Mouse (Mus musculus): ENCODE results near the gene Tbc1d25. TPM values are rescaled to one million over a fixed set of nuclear protein-coding genes. Genes with fewer than 3 reads are reported as not detected.

Gene Tbc1d25
- polyA plus RNA-seq, 1 experiment from 2014 or later: 16.4 TPM

DNA sequence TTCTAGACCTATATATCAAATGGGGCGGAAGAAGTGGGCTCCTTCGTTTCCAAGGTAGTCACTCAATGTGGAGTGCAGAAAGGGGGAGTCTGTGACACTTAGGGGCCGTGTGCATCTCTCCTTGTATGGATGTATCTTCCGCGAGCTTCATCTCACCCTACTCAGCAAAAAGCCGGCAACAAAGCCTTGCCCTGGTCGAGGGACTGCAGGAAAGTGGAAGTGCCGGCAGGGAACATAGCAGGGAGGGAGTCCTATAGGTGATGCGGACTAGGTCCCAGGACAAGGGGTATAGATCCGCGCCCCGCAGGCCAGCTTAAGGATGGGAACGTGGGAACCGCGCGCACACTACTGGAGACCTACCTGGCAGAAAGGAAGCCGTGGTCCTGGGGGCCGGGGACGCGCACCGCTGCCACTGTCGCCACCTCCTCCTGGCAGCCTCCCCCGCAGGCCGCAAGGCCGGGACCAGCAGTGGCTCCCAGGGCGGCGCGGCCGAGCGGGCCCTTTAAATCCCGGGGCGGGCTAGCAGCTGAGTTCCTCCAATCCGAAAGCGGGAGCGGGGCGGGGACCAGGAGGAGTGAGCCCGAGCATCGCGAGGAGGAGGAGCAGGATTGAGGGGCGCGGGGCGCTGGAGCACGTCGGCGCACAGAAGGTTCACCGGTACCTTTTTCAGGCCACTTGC is 30.2 kb upstream of the Tbc1d25 start, which contains the start of gene Porcn:
TSS of gene Porcn (minus strand) at position 511 of the 679 bp plus-strand sequence.
- peak within 1 kb of the TSS; percentile 50 for H3K4me2 ChIP-seq (replicated peaks)
- H3K9ac ChIP-seq: peak within 1 kb of the TSS; percentile 55
- ATAC-seq (ENCODE audit: low FRiP score): peak; percentile 95
- H3K27ac ChIP-seq: peak within 1 kb of the TSS; percentile 48
- 0 out of 2 replicates have a peak, but pooled peaks cover 1% of the 10 kb centered on the region for H3K36me3 ChIP-seq
- 0 out of 2 replicates have a peak, but pooled peaks cover 5% of the 10 kb centered on the region for H3K9me3 ChIP-seq (replicated peaks)
- WGBS: 17% methylated on average over 46 of the region's 46 CpGs
- no peaks in the 10 kb centered on the region for H3K27me3 ChIP-seq
- H3K4me1 ChIP-seq: no peaks in the 10 kb centered on the region
- H3K4me3 ChIP-seq: peak within 1 kb of the TSS; percentile 50

DNA sequence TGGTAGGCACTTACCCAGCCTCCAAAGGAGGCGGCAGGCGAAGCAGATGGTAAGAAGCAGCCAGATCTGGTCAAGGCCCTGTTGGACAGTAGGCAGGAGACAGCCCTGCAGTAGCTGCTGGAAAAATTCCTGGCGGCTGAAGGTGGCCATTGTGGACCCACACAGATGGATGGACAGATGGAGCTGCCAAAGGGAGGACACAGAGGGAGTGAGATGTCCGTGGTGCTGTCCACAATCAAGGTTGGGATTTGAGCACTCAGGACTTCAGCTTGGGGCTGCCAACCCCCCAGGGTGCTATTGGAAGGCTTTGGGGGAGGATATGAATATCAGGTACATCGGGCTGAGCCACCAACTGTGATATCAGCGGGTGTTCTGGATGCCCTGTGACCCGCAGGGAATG is 29.6 kb upstream of the Tbc1d25 start:
- WGBS: 36% methylated on average over 7 of the region's 7 CpGs
- Histone ChIP-seq H3K27me3 (no peaks in the 10 kb centered on the region), H3K36me3 (0 out of 2 replicates have a peak, but pooled peaks cover 4% of the 10 kb centered on the region), H3K9ac (peak overlapping the region; percentile 55), H3K27ac (no peak overlapping the region), H3K4me2 (replicated peaks) (peak overlapping the region; percentile 50), H3K4me1 (no peaks in the 10 kb centered on the region), H3K4me3 (peak overlapping the region; percentile 50), H3K9me3 (replicated peaks) (0 out of 2 replicates have a peak, but pooled peaks cover 5% of the 10 kb centered on the region)
- no peak for ATAC-seq (ENCODE audit: low FRiP score)

DNA sequence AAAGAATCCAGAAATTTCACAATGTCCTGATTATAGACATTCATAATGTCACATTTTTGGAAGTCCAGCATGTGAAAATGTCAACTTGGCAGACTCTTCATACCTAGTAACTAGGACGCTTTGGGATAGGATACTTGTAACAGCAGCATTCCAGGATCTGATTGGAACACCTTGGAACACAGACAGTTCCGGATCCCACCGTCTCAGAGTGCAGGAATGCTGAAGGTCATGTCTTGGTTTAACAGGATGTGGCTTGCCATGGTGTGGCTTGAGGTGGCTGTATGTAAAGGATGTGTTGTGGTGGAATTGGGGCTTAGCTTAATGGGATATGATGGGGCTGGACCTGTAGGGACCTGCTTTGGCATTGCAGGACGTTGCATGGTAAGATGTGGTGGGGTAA is 29.1 kb upstream of the Tbc1d25 start:
- Histone ChIP-seq H3K4me1 (no peaks in the 10 kb centered on the region), H3K4me3 (peak overlapping the region; percentile 50; the same call in 1 of the 2 replicates), H3K36me3 (0 out of 2 replicates have a peak, but pooled peaks cover 4% of the 10 kb centered on the region), H3K9ac (no peak overlapping the region), H3K27ac (no peak overlapping the region), H3K27me3 (no peaks in the 10 kb centered on the region), H3K9me3 (replicated peaks) (0 out of 2 replicates have a peak, but pooled peaks cover 5% of the 10 kb centered on the region), H3K4me2 (replicated peaks) (peak overlapping the region; percentile 50)
- no peak for ATAC-seq (ENCODE audit: low FRiP score)
- WGBS: 77% methylated on average over 4 of the region's 4 CpGs

DNA sequence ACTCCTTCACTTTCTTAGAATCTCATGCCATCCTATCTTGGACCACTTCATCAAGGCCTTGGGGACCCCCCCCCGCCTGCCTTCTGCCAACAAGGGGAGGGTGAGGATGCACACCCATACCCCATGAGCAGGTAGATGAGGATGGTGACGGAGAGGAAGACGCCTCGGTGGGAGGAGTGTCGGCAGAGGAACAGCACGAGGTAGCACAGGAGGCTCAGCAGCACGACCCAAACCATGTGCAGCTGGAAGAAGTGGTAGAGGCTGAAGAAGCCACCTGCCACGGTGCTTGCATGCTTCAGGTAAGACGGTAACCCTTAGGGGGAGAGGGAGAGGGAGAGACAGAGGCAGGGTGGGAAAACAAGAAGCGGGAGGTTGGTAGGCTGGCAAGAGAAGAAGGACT is 28.1 kb upstream of the Tbc1d25 start:
- Histone ChIP-seq H3K36me3 (0 out of 2 replicates have a peak, but pooled peaks cover 6% of the 10 kb centered on the region), H3K9ac (no peak overlapping the region), H3K4me3 (no peak overlapping the region), H3K9me3 (replicated peaks) (0 out of 2 replicates have a peak, but pooled peaks cover 5% of the 10 kb centered on the region), H3K4me2 (replicated peaks) (no peak overlapping the region), H3K4me1 (no peaks in the 10 kb centered on the region), H3K27ac (no peak overlapping the region), H3K27me3 (no peaks in the 10 kb centered on the region)
- no peak for ATAC-seq (ENCODE audit: low FRiP score)
- WGBS: 85% methylated on average over 10 of the region's 10 CpGs

DNA sequence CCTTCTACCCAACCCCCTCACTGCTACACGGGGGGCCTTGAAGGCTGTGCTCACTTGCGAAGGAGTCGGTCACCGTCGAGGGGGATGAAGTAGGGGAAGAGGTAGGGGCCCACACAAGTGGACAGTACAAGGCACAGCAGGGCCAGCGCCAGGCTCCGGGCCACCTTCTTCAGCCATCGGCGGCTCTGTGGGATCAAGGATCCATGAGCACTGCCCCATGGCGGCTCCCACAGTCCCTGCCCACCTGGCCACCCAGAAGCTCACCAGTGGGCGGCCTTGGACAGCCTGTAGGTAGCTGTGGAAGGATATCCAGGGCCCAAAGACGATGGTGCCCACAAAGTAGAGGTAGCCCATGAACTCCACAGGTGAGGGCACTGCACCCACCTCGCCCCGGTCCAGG is 27.1 kb upstream of the Tbc1d25 start:
- Histone ChIP-seq H3K4me1 (no peaks in the 10 kb centered on the region), H3K36me3 (0 out of 2 replicates have a peak, but pooled peaks cover 11% of the 10 kb centered on the region), H3K27me3 (no peaks in the 10 kb centered on the region), H3K27ac (no peak overlapping the region), H3K9me3 (replicated peaks) (0 out of 2 replicates have a peak, but pooled peaks cover 5% of the 10 kb centered on the region), H3K9ac (no peak overlapping the region), H3K4me3 (no peak overlapping the region), H3K4me2 (replicated peaks) (no peak overlapping the region)
- WGBS: 85% methylated on average over 14 of the region's 14 CpGs
- no peak for ATAC-seq (ENCODE audit: low FRiP score)

DNA sequence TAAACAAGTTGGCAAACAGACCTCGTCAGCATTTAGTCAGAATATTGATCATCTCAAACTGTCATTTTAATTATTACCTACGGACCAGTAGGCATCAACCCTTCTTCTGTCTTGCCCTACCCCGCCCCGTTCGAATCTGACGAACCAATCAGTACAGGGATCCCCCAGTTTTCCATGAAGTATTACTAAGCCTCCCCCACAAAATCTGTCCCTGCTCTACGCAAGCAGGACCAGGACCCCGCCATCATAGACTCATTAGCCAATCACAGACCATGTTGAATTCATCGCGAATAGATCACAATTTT is 17.4 kb upstream of the Tbc1d25 start, which contains the start of gene Ebp:
TSS of gene Ebp (minus strand) at position 94 of the 305 bp plus-strand sequence.
- ATAC-seq (ENCODE audit: low FRiP score): peak; percentile 18; the same call in 1 of the 2 replicates
- Histone ChIP-seq H3K36me3 (no peaks in the 10 kb centered on the region), H3K9me3 (replicated peaks) (no peaks in the 10 kb centered on the region), H3K4me3 (peak within 1 kb of the TSS; percentile 50), H3K27me3 (no peaks in the 10 kb centered on the region), H3K27ac (peak within 1 kb of the TSS; percentile 75), H3K4me1 (no peaks in the 10 kb centered on the region; the same call in 1 of the 2 replicates), H3K4me2 (replicated peaks) (peak within 1 kb of the TSS; percentile 54), H3K9ac (peak within 1 kb of the TSS; percentile 51)
- WGBS: 27% methylated on average over 10 of the region's 10 CpGs

DNA sequence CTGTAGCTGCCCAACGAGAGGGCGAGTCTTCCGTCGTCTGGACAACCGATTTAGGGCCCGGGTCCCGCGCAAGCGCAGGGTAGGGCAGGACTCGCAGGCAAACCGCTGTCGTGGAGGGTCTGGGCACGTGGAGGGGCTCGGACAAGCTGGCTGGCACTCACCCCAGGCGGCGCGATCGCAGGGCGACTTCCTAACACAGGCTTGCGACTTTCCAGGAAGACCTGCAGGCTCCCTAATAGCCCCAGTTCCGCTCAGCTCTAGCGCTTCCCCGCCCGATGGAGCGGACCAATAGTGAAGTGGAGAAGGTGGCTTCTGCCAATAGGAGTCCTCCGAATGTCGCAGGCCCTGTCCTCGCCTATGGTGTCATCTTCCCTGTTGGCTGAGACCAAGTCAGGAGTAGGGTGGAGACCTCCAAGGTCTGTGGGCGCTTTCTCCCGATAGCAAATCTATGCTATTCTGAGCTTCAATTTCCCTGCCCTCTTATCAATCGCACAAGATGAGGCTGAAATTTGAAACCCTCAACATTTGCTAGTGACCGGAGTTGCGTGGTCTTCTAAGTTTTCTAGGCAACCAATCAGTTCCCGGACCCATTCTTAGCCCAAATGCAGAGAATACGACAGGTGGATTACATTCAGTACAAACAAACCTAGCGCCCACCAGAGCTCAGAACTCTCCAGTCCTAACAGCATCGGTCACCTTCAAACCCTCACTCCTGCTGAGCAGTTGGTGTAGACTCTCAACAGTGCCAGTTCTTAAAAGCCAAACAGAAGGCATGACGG is 16.8 kb upstream of the Tbc1d25 start:
- no peaks in the 10 kb centered on the region; the same call in 1 of the 2 replicates for H3K4me1 ChIP-seq
- WGBS: 20% methylated on average over 38 of the region's 38 CpGs

DNA sequence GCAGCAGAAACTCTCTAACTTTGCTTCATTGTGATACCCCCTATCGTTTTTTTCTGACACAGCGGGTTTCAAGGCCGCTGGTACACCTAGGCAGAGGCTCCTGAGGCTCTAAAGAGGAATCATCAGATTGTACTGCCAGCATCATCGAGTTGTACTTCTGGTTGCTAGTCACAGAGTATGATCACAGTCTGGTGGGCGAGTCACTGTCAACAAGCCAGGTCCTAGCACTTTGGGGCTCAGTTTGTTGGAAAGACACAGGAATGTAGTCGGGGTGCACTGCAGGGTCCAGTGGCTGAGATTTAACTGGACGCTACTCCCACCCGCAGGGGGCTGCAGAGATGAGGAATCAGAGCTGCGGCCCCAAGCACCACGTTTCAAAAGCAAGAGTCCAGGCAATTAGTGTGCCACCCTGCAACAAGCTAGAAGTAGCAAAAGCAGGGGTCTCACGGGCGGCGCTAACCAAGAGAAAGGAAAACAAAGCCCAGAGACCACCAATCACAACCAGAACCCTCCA is 16.2 kb upstream of the Tbc1d25 start:
- Histone ChIP-seq H3K36me3 (no peaks in the 10 kb centered on the region), H3K9ac (peak overlapping the region; percentile 51), H3K27ac (peak overlapping the region; percentile 75), H3K4me3 (peak overlapping the region; percentile 50), H3K4me2 (replicated peaks) (peak overlapping the region; percentile 54), H3K9me3 (replicated peaks) (no peaks in the 10 kb centered on the region), H3K27me3 (no peaks in the 10 kb centered on the region), H3K4me1 (no peaks in the 10 kb centered on the region; the same call in 1 of the 2 replicates)
- ATAC-seq (ENCODE audit: low FRiP score): no peak; the same call in 1 of the 2 replicates
- 16% methylated on average over 13 of the region's 13 CpGs for WGBS

More for the DNA sequence above, 16.8 kb upstream of the Tbc1d25 start:
- peak overlapping the region; percentile 51 for H3K9ac ChIP-seq
- H3K27ac ChIP-seq: peak overlapping the region; percentile 75
- ATAC-seq (ENCODE audit: low FRiP score): peak; percentile 97
- no peaks in the 10 kb centered on the region for H3K9me3 ChIP-seq (replicated peaks)
- peak overlapping the region; percentile 50 for H3K4me3 ChIP-seq
- H3K4me2 ChIP-seq (replicated peaks): peak overlapping the region; percentile 54
- H3K36me3 ChIP-seq: no peaks in the 10 kb centered on the region
- no peaks in the 10 kb centered on the region for H3K27me3 ChIP-seq

DNA sequence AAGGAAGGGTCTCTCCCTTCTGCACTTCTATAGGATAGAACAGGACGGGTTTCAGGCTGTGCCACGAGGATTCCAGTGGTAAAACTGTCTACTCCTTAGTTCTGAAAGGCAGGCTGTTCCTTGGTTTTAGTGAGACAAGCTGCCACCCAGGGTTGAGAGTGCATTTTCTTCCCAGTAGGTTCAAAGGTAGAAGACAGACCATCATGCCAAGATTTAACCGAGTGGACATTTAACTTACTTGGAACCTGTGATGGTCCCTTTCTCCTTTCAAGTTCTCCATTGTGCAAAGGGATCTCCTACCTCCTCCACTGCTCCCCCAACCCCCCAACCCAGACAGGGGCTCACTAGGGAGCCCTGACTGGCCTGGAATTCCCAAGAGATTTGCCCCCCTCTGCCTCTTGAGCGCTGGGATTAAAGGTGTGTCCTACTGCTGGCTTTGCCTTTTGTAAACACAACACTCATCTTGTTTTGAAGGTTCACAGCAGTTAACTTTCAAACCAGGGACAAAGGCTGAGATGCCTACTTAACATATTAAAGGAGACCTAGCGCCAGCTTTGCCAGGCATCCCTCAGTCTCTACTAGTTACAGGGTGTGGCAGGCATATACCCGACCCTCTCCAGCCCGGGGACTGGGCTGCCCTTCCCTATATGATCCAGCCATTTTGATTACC is 7.0 kb upstream of the Tbc1d25 start:
- no peaks in the 10 kb centered on the region for H3K27me3 ChIP-seq
- H3K36me3 ChIP-seq: 0 out of 2 replicates have a peak, but pooled peaks cover 5% of the 10 kb centered on the region
- 17% methylated on average over 7 of the region's 7 CpGs for WGBS
- H3K27ac ChIP-seq: no peak overlapping the region
- H3K4me1 ChIP-seq: no peaks in the 10 kb centered on the region
- H3K4me3 ChIP-seq: no peak overlapping the region
- ATAC-seq (ENCODE audit: low FRiP score): no peak
- no peak overlapping the region for H3K4me2 ChIP-seq (replicated peaks)
- no peak overlapping the region for H3K9ac ChIP-seq
- no peaks in the 10 kb centered on the region for H3K9me3 ChIP-seq (replicated peaks)

DNA sequence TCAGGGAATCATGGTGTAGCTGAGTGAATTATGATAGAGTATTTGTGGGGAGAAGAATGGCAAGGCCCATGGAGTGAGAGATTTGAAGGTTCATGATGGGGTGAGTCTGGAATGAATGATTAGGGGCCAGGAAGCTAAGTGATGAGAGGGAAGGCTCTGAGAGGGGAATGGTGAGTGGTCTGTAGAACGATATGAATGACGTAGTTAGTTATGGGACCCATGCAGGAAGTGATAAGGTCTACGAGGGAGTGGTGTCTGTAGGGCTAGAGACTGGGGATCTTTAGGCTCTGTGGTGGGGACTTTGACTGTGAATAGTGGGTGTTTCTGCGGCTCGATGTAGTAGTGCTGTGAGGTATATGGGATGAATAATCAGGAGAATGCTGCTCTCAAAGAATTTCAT is 3.7 kb upstream of the Tbc1d25 start:
- H3K27me3 ChIP-seq: no peaks in the 10 kb centered on the region
- H3K4me2 ChIP-seq (replicated peaks): no peak overlapping the region
- WGBS: 93% methylated on average over 5 of the region's 5 CpGs
- H3K4me1 ChIP-seq: no peaks in the 10 kb centered on the region
- no peaks in the 10 kb centered on the region for H3K36me3 ChIP-seq
- ATAC-seq (ENCODE audit: low FRiP score): no peak
- H3K9me3 ChIP-seq (replicated peaks): no peaks in the 10 kb centered on the region
- H3K27ac ChIP-seq: no peak overlapping the region
- H3K9ac ChIP-seq: no peak overlapping the region
- no peak overlapping the region for H3K4me3 ChIP-seq

DNA sequence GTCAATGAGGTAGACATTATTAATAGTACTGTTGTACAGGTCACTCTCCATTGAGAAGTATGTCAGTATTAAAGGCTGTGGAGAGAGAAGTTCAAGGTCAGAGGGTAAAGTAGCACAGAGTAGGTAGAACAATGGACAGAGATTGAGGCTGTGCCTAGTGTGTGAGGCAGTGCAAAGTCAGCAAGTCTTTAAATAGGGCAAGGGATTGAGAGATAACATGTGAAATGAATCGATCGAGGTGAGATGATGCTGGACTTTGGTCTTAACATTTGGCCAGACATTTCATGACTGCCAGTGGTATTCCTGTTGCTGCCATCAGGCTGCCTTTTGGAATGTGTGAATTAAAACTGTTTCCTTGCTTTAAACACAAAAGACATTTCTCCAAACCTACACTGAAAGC is 2.9 kb upstream of the Tbc1d25 start:
- Histone ChIP-seq H3K27ac (no peak overlapping the region), H3K27me3 (no peaks in the 10 kb centered on the region), H3K4me1 (no peaks in the 10 kb centered on the region), H3K9me3 (replicated peaks) (no peaks in the 10 kb centered on the region), H3K4me2 (replicated peaks) (no peak overlapping the region), H3K9ac (no peak overlapping the region), H3K4me3 (no peak overlapping the region), H3K36me3 (no peaks in the 10 kb centered on the region)
- 93% methylated on average over 2 of the region's 2 CpGs for WGBS
- no peak for ATAC-seq (ENCODE audit: low FRiP score)

DNA sequence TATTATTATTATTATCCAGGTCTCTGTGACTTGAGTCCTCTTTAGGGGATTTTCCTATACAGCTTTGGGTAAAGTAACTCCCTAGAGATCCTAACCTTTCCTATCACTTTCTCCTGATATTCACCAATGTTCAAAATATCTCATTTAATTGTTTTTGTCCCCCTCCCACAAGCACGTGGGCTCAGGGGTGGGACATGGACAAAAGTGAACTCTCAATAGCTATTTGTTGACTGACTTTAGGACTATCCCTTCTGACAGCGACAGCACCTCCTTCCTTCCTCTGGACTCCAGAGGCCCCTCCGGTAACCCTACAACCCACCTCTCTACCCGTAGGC is 845 bp downstream of the Tbc1d25 start:
- no peaks in the 10 kb centered on the region for H3K9me3 ChIP-seq (replicated peaks)
- 0 out of 2 replicates have a peak, but pooled peaks cover 3% of the 10 kb centered on the region for H3K36me3 ChIP-seq
- H3K27me3 ChIP-seq: no peaks in the 10 kb centered on the region
- WGBS: 20% methylated on average over 4 of the region's 4 CpGs
- H3K27ac ChIP-seq: no peak overlapping the region
- no peaks in the 10 kb centered on the region for H3K4me1 ChIP-seq
- H3K4me3 ChIP-seq: peak overlapping the region; percentile 54
- peak overlapping the region; percentile 59 for H3K9ac ChIP-seq
- H3K4me2 ChIP-seq (replicated peaks): peak overlapping the region; percentile 51
- ATAC-seq (ENCODE audit: low FRiP score): peak; percentile 85

Measured in hindbrain, embryonic 12.5 days (tissue).